Mouse (Mus musculus) spleen, adult 2 months (tissue): ENCODE results near the gene Mbd4.

Experiments used
- CTCF ChIP-seq: fragments of 200-500 bp; IDR thresholded peaks from 2 replicates; pipeline ENCODE4 v1.5.1; 2011; ENCODE audit warnings: mild to moderate bottlenecking, inconsistent platforms; ENCODE audit not compliant: insufficient read depth, insufficient read length, insufficient replicate concordance; ENCODE audit errors: extremely low read depth
- POLR2A ChIP-seq: fragments of 200-500 bp; IDR thresholded peaks from 2 replicates; pipeline ENCODE4 v1.6.1; 2011; ENCODE audit warnings: low read depth, low read length, inconsistent platforms

DNA sequence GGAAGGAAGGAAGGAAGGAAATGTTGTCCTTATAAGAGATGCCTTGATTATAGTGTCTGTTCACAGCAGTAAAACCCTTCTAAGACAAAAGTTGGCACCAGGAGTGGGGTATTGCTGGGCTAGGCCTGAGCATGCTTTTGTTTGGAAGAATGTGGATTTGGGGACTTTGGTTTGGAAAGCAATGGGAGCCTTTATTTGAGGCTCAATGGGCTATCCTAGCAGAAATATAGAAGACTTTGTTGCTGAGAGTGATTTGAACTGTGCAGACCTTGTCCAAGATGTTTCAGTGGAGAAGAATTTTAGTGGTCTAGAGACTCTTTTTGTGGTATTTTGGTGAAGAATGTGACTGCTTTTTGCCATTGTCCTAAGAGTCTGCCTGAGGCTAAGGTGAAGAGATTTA lies 19.3 kb downstream of the Mbd4 start:
- TF ChIP-seq CTCF (no peak), POLR2A (no peak)
